Mouse (Mus musculus): ENCODE results near the gene Epb41l4b.

Epb41l4b gene

DNA sequence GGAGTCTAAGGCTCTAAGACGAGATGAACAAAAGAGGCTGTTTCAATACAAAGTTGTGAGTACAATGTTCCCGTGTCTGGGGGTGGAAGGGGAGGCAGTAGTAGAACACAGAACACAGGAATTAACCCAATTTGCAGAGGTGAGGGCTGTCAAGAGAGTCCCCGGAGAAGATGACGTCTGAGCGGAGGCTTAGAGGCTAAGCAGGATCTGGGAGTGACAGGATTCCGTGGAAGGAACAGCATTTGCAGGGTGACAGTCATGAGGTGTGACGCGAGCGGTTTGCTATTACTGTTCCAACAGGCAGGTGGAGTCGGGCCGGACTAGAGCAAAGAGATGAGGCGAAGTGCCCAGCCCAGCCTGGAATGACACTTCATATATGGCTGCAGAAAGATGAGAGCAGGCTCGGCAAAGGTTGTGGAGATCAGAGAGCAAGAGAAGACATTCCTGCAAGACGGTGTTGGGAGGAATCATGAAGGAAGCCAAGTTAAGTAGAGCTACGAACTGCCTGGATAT is 82.9 kb downstream of the Epb41l4b start:
- DNase-seq: peak; percentile 34

DNA sequence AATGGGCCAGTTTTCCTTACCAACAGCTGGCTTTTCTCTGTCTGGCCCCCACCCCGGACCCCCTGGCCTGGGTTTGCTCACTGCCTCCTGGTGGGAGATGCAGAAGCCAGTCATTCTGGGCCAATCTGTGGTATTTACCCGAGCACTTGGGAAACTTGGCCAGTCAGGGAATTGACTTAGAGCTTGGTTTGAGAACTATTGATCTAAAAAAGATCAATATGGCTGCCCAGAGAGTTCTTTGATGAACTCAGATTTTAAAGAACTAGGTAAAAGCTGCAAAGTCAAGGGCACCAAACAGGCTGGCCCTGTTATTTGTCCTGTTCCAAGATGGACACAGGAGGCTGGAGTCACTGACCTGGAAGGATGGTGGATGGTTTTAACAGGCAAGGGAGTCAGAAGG is 84.6 kb downstream of the Epb41l4b start:
- DNase-seq: no peak

DNA sequence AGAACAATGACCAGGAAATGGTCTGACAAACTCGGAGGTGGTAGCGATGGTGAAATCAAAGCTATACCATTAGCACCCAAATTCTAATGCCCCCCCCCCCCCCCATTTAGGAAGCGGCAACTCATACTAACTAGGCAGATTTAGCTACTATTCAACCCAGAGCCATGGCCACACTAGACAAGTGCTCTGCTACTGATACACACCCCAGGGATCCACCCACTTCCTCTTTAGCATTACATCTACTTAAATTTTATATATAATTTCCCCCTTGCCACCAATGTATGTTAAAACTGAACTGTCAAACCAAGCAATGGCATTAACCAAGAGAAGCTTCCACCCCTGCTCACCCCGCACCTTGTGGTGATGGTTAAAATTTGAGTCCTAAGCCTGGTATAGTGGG is 85.6 kb downstream of the Epb41l4b start:
- DNase-seq: no peak

DNA sequence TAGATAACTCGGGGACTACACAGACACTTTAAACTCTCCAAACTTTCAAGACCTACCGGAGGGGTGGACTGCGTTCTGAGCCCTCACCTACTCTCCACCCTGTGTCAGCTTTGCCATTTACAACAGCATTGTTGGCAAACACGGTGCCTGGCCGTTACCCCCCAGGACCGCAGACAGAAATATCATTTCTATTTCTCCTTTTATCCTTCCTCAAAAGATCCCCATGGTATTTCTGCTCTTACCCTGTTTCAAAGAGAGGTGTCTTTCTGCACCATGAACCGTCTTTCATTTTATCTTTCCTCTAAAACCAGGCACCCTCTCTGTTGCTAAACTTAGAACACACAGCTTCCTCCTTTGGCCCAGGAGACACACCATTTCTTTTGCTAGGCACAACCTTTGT is 87.6 kb downstream of the Epb41l4b start:
- DNase-seq: no peak

DNA sequence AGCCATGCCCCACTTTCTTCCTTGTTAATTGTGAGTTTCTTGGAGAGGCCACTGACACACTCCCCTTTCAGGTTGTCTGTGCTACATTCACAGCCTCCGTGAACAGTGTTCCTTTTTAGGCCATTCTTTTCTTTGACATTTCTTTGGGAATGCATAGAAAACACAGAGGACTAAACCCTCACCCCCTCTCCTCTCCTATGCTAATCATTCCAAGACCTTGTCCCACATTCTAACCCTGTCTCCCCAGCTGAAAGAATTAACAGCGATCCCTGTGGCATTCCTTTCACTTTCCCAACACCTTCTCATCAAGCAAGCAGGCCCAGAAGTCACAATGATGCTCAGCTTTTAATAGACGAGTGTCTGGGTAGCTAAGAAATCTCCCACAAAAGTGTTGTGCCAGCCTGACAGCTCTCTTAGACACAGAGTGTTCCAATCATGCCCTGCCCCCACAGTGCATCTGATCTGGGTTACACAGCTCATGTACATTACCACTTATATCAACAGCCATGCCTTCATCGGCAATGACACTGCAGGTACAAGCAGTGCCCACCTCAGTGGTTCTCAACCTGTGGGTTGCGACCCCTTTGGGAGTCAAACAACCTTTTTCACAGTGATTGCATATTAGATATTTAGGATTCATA is 93.8 kb downstream of the Epb41l4b start:
- no peak for DNase-seq

DNA sequence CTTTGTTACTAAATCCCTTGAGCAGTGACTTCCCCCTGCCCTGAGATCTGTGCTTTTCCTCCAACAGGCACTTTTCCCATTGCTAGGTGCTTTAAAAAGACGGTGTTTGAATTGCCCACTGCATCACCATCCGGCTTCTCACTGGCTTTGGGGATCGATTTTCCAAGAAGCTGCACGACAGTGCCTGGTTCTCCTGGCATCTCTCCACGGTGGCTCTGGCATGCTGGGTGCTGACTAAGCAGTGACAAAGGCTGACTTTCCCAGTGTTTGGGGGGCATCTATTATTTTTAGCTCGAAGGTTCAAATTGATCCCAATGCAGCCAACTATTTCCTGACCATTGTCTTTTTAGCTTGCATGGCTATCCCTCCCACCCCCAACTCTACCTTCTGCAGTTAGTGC is 94.7 kb downstream of the Epb41l4b start:
- DNase-seq: peak; percentile 37

DNA sequence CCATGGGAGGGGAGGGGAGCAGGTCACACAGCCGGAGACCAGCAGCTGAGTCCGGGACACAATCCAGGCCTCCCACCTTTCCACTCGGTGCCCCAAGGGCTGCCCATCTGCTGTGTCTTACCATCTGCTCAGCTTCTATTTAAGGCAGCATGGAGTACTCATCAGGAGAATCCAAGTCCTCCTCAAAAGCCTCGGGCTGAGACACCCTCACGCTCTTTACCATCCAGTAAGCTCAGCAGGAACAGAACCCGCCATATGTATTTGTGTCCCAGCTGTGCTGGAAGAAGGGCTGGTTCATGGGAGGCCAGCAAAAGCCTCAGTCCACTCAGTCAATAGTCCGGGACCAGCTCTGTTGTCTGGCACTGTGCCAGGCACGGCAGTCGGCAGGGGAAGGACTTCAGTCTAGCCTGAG is 97.1 kb downstream of the Epb41l4b start:
- peak; percentile 71 for DNase-seq

DNA sequence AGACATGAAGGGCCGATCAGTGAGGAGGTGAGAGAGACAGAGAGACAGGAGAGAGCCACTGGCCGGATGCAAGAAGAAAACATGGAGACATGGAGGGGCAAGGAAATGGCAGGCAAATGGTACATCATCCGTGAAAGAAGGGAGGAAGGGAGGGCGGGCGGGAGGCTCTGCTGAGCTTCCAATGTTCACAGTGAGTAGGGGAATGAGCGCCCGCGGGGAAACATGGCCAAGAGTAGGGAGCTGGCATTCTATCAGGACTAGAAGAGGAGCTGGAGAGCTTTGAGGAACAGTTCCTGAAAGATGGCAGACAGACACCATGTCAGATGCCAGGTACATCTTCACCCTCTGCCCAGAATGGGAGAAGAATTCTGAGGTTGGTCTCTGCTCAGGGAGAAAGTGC is 99.6 kb downstream of the Epb41l4b start:
- DNase-seq: no peak

DNA sequence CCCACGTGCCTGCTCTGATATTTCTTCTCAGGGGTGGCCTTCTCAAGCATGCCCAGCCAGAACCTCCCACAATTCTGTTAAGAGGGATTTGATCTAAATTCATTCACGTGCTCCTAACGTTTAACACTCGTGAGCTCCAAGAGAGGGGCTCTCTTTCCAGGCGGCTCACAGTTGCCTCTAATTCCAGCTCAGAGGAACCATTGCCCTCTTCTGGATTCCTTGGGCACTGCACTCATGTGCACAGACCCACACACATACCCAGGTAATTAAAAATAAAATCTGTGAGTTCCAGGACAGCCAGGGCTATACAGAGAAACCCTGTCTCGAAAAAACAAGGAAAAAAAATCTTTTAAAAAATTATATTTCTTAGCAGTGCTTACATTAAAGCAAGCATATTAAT is 101.6 kb downstream of the Epb41l4b start:
- no peak for DNase-seq

DNA sequence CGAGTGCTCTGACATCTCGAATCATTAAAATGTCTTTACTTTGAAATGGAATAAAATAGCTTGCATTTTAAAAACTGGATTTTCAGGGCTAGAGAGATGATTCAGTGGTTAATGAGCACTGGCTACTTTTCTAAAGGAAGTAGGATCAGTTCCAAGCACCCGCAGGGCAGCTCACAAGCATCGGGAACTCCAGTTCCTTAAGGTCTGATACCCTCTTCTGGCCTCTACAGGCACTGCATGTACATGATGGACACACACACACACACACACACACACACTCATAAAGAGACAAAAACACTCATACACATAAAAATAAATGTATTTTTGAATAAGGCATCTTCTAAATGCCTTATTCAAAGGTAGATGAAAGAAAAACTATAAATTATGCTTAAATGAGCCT is 102.0 kb downstream of the Epb41l4b start:
- DNase-seq: no peak

DNA sequence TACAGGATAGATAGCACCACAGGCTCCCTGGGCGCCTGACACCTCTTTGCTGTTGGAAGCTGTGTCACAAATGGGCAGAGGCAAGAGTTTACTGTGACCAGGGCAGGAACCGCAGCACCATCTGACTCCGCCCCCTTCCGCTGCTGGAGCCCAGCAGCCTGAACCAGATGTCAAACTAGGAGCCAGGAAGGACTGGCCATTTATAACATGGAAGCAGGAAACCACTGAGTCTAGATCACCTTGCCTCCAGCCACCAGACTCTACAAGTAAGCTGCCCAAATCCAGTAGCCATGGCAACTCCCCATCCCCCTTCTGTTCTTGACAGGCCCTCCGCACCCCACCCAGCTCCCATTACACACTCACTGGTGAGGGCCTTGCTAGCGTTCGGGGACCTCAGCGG is 102.8 kb downstream of the Epb41l4b start:
- no peak for DNase-seq

DNA sequence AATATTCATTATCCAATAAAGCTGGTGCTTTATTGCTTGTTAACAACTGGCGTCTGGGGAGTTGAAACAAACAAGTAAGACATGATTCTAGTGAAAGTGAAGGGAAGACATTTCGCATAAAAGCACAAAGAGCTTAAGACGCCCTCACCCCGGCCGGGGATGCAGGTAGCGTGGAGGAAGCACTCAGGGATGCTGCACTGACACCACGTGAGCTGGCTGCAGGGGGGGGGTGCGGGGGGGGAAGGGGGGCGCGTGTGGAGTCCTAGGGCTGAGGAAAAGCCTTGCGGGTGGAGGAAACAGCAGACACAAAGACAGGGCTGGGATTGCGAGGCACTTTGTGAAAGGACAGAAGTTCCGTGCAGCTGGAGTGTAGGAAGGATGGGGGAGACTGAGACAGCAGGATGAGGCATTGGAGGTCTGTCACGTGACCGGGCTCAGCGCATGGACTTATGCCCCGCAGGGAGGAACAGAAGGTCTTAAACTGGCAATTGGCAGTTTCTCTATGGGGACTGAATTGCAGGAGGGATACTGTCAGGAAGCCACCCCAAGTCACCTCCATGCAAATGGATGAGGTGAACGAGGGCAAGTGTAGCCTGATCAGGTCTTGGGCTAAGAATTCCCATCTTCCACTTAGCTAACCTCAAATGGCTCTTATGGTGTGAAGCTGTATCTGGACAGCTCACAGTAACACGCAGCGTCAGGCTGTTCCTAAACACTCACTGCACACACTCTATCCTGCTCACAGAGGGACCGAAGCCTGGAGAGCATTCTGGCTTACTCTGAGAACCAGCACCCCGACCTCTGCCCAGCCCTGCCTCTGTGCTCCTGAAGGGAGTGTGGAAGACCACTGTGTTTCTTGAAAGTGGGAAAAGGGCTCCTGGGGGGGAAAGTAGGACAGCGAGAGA is 103.9 kb downstream of the Epb41l4b start:
- DNase-seq: peak; percentile 71

DNA sequence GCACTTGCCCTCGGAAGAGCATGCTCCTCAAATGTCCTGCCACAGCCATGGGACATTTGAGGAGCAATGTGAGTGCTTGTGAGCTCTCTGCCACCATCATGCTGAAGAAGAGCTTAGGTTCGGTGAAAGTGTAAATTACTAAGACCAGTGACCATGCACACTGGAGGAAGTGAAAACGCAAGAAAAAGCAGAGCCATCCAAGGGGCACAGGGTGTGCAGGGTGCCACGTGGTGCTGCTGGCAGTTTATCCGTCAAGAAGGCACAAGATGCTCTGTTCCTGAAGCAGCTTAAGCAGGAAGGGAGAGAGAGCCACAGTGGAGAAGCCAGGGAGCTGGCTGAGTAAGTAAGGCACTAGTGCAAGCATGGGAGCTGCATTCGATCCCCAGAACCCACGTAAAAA is 105.7 kb downstream of the Epb41l4b start:
- DNase-seq: no peak

DNA sequence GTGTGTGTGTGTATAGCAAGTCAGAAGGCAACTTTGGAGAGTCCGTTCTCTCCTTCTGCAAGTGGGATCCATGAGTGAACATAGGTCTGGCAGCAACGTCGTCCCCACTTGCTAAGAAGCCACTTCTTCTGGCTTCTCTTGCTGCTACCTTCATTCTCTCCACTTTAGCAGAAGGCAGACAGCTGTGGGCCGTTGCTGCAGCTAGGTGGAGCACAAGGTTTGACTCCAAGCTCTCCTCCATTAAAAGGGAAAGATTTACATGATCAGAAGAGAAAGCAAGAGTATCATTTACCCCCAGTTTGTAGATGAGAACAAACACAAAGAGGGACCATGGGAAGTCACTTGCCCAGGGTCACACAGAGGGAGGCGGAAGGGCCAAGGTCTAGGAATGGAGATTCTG is 109.1 kb downstream of the Epb41l4b start:
- no peak for DNase-seq

DNA sequence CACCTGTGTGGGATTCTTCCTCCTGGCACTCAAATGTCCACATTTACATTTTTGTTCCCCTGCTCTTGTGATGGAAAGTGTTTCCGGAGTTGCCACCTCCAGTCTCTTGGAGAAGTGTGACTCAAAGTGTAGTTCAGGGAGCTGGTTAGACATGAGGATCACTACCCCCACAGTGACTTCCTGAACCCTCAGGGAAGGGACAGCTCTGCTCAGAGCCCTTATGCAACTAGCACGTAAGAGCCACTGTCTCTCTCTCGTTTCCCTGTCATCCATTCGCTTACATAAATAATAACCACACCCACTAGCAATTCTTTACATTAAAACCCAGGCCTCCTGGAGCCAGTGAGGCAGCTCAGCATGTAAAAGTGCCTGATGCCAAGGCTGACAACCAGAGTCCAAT is 111.8 kb downstream of the Epb41l4b start:
- DNase-seq: no peak

DNA sequence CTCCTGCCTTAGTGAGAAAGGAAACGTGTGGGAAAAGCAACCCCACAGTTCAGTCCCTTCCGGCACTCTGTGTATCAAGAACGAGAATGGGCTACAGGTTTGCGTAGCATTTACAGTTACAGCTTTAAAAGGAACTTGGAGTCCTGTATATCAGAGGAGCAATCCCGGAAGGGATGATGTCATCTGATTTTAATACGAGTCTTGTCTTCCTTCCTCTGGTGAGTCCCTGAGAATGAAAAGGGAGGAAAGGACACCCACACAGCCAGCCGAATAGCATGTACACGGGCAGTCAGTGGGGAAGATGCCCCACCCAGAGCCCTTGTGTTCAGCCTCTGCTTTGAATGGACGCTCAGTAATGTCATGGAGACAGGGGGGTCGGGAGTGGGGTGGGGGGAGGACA is 115.3 kb downstream of the Epb41l4b start:
- DNase-seq: no peak

DNA sequence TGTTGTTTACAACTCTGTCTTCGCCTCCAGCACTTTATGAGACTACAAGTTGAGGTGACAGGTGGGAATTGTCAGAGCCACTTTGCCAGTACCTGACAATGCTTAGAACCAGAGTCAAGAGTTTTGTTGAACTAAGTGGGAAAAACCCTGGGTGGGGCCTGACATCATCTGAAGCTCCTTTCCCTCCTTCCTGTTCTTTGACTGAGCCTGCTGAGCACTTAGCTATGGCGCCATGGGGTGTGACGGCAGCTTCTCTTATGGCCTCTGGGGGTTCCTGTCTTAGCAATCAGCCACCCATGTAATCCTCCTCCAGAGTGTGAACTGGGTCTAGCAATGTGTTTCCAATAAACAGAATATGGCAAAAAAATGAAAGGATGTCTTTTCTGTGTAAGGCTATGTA is 119.7 kb downstream of the Epb41l4b start:
- no peak for DNase-seq

DNA sequence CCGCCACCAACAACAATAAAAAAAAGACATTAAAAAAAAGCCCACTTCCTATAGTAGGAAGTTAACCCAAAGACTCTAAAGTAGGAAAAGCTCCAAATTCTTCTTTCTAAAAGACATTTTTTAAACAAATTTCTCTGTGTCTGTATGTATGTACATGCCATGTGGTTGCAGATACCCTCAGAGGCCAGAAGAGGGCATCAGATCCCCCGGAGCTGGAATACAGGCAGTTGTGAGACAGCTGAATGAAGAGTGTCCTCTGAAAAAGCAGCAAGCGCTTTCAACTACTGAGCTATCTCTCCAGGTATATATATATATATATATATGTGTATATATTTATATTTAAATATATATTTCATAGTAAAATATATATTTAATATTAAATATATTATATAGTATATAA is 121.9 kb downstream of the Epb41l4b start:
- no peak for DNase-seq

DNA sequence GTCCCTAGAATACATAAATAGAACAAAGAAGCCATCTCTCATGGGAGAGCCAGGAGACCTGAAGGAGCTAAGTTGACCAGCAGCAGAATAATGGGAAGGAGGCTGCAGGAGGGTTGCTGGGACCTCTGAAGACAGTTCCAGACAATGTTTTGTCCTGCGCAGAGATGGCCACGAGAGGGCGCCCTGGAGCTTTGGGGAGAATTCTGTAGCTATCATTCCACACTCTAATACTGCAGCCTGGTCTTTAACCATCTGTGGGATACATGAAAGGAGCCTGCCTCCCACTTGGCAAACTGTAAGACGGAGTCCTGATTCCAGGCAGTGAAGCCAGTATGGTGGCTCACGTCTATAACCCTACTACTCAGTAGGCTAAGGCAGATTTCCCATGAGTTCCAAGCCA is 126.0 kb downstream of the Epb41l4b start:
- peak; percentile 51 for DNase-seq

DNA sequence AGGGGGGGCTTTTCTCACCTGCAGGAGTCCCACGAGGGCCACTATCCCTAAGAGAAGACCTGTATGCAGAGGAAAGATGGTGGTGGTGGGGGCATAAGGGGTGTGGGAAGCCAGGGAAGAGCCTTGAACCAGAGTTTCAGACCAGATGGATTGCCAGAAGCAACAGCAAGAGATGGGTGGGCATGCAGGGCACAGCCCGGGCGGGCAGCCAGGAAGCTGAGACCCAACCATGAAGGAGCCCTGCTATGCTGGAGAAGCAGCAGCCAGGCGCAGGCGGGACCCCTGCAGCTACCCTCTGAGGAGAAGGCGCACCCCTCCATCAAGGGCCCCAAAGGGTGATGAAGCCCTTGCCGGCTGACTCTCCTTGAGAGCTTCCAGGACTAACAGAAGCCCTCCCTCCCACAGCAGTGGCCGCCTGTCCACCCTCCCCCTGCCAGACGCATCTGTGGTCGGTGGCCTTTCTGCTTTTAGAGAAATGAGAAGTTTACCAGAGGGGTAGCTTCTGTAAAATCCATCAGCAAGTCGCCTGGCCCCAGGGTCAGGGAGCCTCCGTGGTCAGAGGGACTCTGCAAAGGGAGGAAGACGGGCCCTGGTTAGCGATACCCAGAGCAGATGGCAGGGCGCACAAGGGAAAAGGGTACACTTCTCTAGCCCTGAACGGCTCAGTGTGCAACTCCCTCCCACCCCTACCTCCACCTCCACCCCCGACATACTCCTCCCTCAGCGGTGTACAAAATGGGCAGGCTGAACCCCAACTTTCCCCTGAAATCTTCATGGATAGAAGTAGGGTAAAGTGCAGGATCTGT is 126.7 kb downstream of the Epb41l4b start:
- DNase-seq: no peak

DNA sequence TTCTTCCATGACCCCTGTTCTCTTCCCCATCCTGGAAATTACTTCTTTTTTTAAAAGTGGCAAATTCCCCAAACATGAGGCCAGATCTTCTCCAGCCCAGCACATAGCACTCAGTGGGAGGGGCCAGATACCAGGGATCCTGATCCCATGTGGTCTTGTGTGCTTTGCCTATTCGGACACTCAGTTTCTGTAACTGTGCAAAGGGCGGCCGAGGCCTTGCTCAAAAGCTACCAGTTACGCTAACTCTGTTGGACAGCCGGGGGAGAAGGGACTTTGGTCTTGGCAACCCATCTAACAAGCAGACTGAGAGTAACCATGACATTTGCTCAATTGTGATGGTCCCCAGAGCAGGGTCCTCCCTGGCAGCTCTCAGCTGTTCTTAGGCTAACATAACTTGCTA is 128.2 kb downstream of the Epb41l4b start:
- no peak for DNase-seq

DNA sequence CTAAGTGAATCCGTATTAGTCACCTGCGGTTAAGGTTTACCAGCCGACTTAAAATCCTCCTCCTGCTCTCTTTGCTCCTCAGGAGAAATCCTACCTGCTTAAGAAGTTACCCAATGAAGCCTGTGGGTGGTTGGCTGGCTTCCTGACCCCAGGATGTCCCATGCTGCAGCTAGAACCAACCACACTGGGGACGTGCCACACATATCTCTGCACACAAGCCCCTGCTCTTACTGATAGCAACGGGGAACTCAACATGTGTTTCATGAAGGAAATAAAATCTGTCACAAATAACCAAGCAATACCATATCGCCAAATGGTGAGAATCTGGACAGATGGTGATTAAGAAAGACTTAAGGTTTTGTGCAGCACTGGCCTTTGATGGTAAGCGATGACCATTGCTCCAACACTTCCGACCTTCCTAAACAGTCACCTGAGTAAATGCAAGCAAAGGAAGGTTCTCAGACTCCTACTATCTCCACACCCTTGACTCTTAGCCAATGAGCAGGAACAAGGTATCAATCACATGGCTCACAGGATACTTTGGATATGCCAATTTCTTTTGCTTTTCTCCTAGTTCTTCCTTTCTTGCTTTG is 131.7 kb downstream of the Epb41l4b start:
- DNase-seq: no peak

DNA sequence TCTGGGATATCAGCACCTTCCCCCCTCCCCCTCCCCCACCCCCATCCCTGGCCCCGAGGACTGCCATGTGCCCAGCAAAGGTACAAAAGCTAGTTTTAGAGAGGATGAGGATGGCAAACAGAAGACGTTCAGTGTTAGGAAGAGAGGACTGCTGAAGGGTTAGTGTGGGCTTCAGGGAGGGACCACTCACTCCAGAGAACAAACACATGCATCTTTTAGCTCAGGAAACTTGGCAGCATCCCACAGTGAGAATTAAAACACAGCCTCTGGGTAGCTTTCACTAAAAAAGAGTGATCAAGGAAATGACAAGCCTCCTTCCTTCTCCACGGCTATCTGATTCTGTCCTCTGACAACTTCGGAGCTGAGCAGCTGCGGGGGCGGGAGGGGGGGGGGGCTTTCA is 132.3 kb downstream of the Epb41l4b start:
- DNase-seq: no peak
